10 mouse cellular contexts compared by ENCODE assay signal in the genomic region with DNA sequence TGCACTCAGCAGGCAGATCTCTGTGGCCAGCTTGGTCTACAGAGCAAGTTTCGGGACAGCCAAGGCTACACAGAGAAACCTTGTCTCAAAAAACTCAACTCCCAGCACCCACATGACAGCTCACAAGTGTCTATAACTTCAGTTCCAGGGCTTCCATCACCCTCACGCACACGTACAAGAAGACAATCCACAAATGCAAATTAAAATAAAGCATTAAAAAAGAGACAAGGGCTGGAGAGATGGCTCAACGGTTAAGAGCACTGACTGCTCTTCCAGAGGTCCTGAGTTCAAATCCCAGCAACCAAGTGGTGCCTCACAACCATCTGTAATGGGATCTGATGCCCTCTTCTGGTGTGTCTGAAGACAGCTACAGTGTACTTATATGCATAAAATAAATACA. TPM values are rescaled to one million over a fixed set of nuclear protein-coding genes. Genes with fewer than 3 reads are reported as not detected.
A peak's percentile ranks its signal among the peaks of the same experiment; 100 is the strongest.
DNase-seq lines count a peak whose midpoint lies in the region; TF ChIP-seq lines count a peak whose summit lies in the region.
"Not testable (repeated sequence)": the region's sequence is repeated elsewhere in the genome, so short reads cannot be mapped to it uniquely, and the experiment has no call there.
"Had no signal": no experiment of that assay in that cellular context is flagged by ENCODE, and none has a peak within 500 bp of the region (broad histone marks: within the 10 kb centered on the region; RNA-seq: fewer than 3 reads in every experiment).

No protein-coding gene starts in this region.

- H3K27ac ChIP-seq in CH12.LX (ENCODE audit: insufficient read depth, low read depth); MEL (ENCODE audit: control insufficient read depth, low read depth, low read length): not testable (repeated sequence)
- peak overlapping the region; percentile 96 for H3K27ac ChIP-seq in ES-Bruce4 (ENCODE audit: insufficient read depth, low read length)
- 0 out of 2 replicates have a peak overlapping the region, but pooled peaks have one; percentile 13 for H3K27ac ChIP-seq in bone marrow macrophage, adult 2 months (ENCODE audit: insufficient read depth, low read depth, low read length)
- 0 out of 2 replicates have a peak overlapping the region, but pooled peaks have one; percentile 27 for H3K27ac ChIP-seq in brown adipose tissue, adult 24 weeks (replicated peaks; ENCODE audit: low read depth, low read length)
- peak overlapping the region; percentile 35 for H3K27ac ChIP-seq in macrophage

- not testable (repeated sequence) for H3K4me3 ChIP-seq in CH12.LX (replicated peaks in 1 of 3; ENCODE audit: low read depth in 2 of 3, low read length in 2 of 3, poor library complexity in 1 of 3); ES-Bruce4 (ENCODE audit: low read depth, low read length); MEL (ENCODE audit: control insufficient read depth in 1 of 2, insufficient read depth in 1 of 2, low read depth in 2 of 2, low read length in 2 of 2); bone marrow macrophage, adult 2 months (ENCODE audit: insufficient read depth, low read length); brown adipose tissue, adult 24 weeks (ENCODE audit: insufficient read depth, low read depth, low read length); macrophage (ENCODE audit: inconsistent target)

- 95% methylated on average over 4 of the region's 4 CpGs for WGBS in macrophage (ENCODE audit: missing documents)

- H3K79me2 ChIP-seq in CH12.LX (replicated peaks; ENCODE audit: control insufficient read depth, extremely low read depth, insufficient read depth, poor library complexity, severe bottlenecking); MEL (ENCODE audit: control insufficient read depth, insufficient read depth, low read length, poor library complexity); macrophage (ENCODE audit: inconsistent target): not testable (repeated sequence)

- not testable (repeated sequence) for H3K4me2 ChIP-seq in CH12.LX (ENCODE audit: insufficient read depth, low read depth, poor library complexity, severe bottlenecking)

- dilution Hi-C loops in CH12.LX (cut with MboI; ENCODE audit: extremely low pct_ligation_motif_present, extremely low pct_unique_long_range_greater_than_20kb, low sequenced_read_pairs): not testable (repeated sequence)

- peak; percentile 23; the same call in 1 of the 2 replicates for TF ChIP-seq POLR2A in CH12.LX (IDR thresholded peaks at IDR 0.05; ENCODE audit: low read depth, low read length)
- TF ChIP-seq POLR2A in ES-Bruce4 (IDR thresholded peaks at IDR 0.05; ENCODE audit: insufficient read depth, low read length); MEL (IDR thresholded peaks at IDR 0.05; ENCODE audit: control insufficient read depth in 1 of 2, insufficient read depth in 1 of 2, low read depth in 1 of 2, low read length in 2 of 2, poor library complexity in 1 of 2); bone marrow macrophage, adult 2 months (IDR thresholded peaks at IDR 0.05; ENCODE audit: borderline replicate concordance, low read depth, low read length): not testable (repeated sequence)

- TF ChIP-seq RAD21 in CH12.LX (IDR thresholded peaks at IDR 0.05; ENCODE audit: low read depth, low read length); MEL (IDR thresholded peaks at IDR 0.05; ENCODE audit: low read depth, low read length): not testable (repeated sequence)

- H3K4me1 ChIP-seq in CH12.LX (ENCODE audit: control insufficient read depth in 1 of 2, insufficient read depth in 2 of 2) (peaks cover 2 to 20% of the 10 kb centered on the region in 2 experiments; a peak in 2 of 4 replicates), ES-Bruce4 (ENCODE audit: control insufficient read depth, insufficient read depth, low read length) (peaks cover 17% of the 10 kb centered on the region)
- not testable (repeated sequence) for H3K4me1 ChIP-seq in MEL (ENCODE audit: control insufficient read depth in 1 of 2, insufficient read depth in 2 of 2, low read length in 2 of 2); brown adipose tissue, adult 24 weeks (ENCODE audit: control insufficient read depth, insufficient read depth, insufficient read length, low read length)
- peaks cover 25% of the 10 kb centered on the region for H3K4me1 ChIP-seq in bone marrow macrophage, adult 2 months (ENCODE audit: control insufficient read depth, insufficient read depth, low read length)

- H3K9ac ChIP-seq in CH12.LX (ENCODE audit: insufficient read depth, low read depth); ES-Bruce4 (ENCODE audit: low read depth, poor library complexity, severe bottlenecking): not testable (repeated sequence)
- H3K9ac ChIP-seq in MEL (ENCODE audit: control insufficient read depth, low read depth, low read length, poor library complexity, severe bottlenecking): peak overlapping the region; percentile 61

- H3K27me3 ChIP-seq in CH12.LX (replicated peaks); ES-Bruce4 (ENCODE audit: control insufficient read depth, insufficient read depth, low read length, poor library complexity, severe bottlenecking); MEL (ENCODE audit: control insufficient read depth in 1 of 2, insufficient read depth in 2 of 2, low read length in 2 of 2): not testable (repeated sequence)

- H3K9me3 ChIP-seq in CH12.LX (replicated peaks; ENCODE audit: low read length); ES-Bruce4 (replicated peaks; ENCODE audit: control insufficient read depth, insufficient read depth, low read length, poor library complexity, severe bottlenecking); MEL (replicated peaks; ENCODE audit: insufficient read depth, low read length): not testable (repeated sequence)

- in situ Hi-C loops in CH12.LX (cut with MboI; ENCODE audit: low pct_ligation_motif_present, low pct_unique_long_range_greater_than_20kb, low sequenced_read_pairs): not testable (repeated sequence)

- not testable (repeated sequence) for H3K36me3 ChIP-seq in CH12.LX (replicated peaks in 1 of 2; ENCODE audit: control insufficient read depth in 1 of 2, insufficient read depth in 1 of 2, low read length in 1 of 2); ES-Bruce4 (ENCODE audit: control insufficient read depth, insufficient read depth, low read length, poor library complexity, severe bottlenecking); MEL (ENCODE audit: control insufficient read depth in 1 of 2, insufficient read depth in 2 of 2, low read length in 2 of 2); macrophage (ENCODE audit: inconsistent target)

- not testable (repeated sequence) for TF ChIP-seq CTCF in CH12.LX (conservative IDR thresholded peaks at IDR 0.05 in 1 of 2, IDR thresholded peaks at IDR 0.05 in 1 of 2; ENCODE audit: low read depth in 2 of 2, low read length in 2 of 2); ES-Bruce4 (IDR thresholded peaks at IDR 0.05; ENCODE audit: low read depth, low read length); MEL (IDR thresholded peaks at IDR 0.05 in 2 of 3, conservative IDR thresholded peaks at IDR 0.05 in 1 of 3; ENCODE audit: control insufficient read depth in 1 of 3, insufficient read depth in 1 of 3, low read depth in 2 of 3, low read length in 3 of 3, poor library complexity in 1 of 3, severe bottlenecking in 1 of 3); bone marrow macrophage, adult 2 months (IDR thresholded peaks at IDR 0.05; ENCODE audit: low read depth, low read length)

- not testable (repeated sequence) for DNase-seq in CH12.LX (ENCODE audit: extremely low read depth); MEL (ENCODE audit: low read depth, low spot score)
- DNase-seq in heart, adult 11 months: peak; percentile 51

- not testable (repeated sequence) for TF ChIP-seq EP300 in CH12.LX (IDR thresholded peaks at IDR 0.05; ENCODE audit: low read length); ES-Bruce4 (IDR thresholded peaks at IDR 0.05; ENCODE audit: insufficient read depth, low read depth, low read length); MEL (IDR thresholded peaks at IDR 0.05; ENCODE audit: low read depth in 1 of 2, low read length in 2 of 2)

RNA-seq across cellular contexts. Expression of gene Nsd1, which starts 6.8 kb away (rescaled TPM):
- total RNA-seq in CH12.LX (2012; rRNA removed) (13.8 and 14.6 TPM in 2 replicates), CH12.LX (2014; rRNA removed) (11.2 and 11.8 TPM in 2 replicates), MEL (2012; rRNA removed) (10.0 and 13.3 TPM in 2 replicates)
- polyA plus RNA-seq in CH12.LX (2012; ENCODE audit: insufficient read length, low read depth) (12.6 and 13.0 TPM in 2 replicates), ES-Bruce4 (2011; ENCODE audit: insufficient read depth, insufficient read length, low read depth, missing spikeins) (162 TPM in 2 replicates), MEL (2012; ENCODE audit: insufficient read depth in 1 of 2, insufficient read length in 2 of 2, low read depth in 1 of 2, low replicate concordance in 2 of 2, missing spikeins in 1 of 2) (10 to 100 TPM in 1 of 2 experiments, 1 to 10 TPM in 1; 6.3 to 59.3 TPM), macrophage (2018) (26.6 to 37.3 TPM (median 28.9 TPM) in 3 replicates)
- 51.0 and 51.4 TPM in 2 replicates for polyA plus RNA-seq in bone marrow macrophage, adult 2 months (2012; ENCODE audit: insufficient read depth, insufficient read length, missing spikeins)
- polyA plus RNA-seq in brown adipose tissue, adult 24 weeks (2012; ENCODE audit: insufficient read depth, insufficient read length, missing spikeins): 24.0 and 34.1 TPM in 2 replicates
- 100 to 1,000 TPM in 25 of 26 experiments, 10 to 100 TPM in 1; 76.9 to 574 (median 405) TPM for total RNA-seq in macrophage (2018; cell fraction: chromatin; rRNA removed)
- 10 to 100 TPM; 25.1 to 76.0 (median 57.0) TPM for total RNA-seq in macrophage (2018; cell fraction: cytosol; rRNA removed)
- total RNA-seq in macrophage (2018; cell fraction: nucleus; rRNA removed): 100 to 1,000 TPM in 22 of 26 experiments, 10 to 100 TPM in 4; 63.4 to 293 (median 182) TPM

RNA-seq across cellular contexts. Expression of gene Fgfr4, which starts 50.3 kb away (rescaled TPM):
- total RNA-seq in CH12.LX (2012; rRNA removed): not detected in 2 replicates
- not detected in 2 replicates for total RNA-seq in CH12.LX (2014; rRNA removed)
- polyA plus RNA-seq in CH12.LX (2012; ENCODE audit: insufficient read length, low read depth): not detected in 2 replicates
- polyA plus RNA-seq in ES-Bruce4 (2011; ENCODE audit: insufficient read depth, insufficient read length, low read depth, missing spikeins): 0.93 and 1.0 TPM in 2 replicates
- total RNA-seq in MEL (2012; rRNA removed): not detected in 2 replicates
- polyA plus RNA-seq in MEL (2012; ENCODE audit: insufficient read depth in 1 of 2, insufficient read length in 2 of 2, low read depth in 1 of 2, low replicate concordance in 2 of 2, missing spikeins in 1 of 2): not detected
- polyA plus RNA-seq in bone marrow macrophage, adult 2 months (2012; ENCODE audit: insufficient read depth, insufficient read length, missing spikeins): not detected in 2 replicates
- polyA plus RNA-seq in brown adipose tissue, adult 24 weeks (2012; ENCODE audit: insufficient read depth, insufficient read length, missing spikeins): not detected in 2 replicates
- total RNA-seq in macrophage (2018; cell fraction: chromatin; rRNA removed): not detected
- total RNA-seq in macrophage (2018; cell fraction: cytosol; rRNA removed): not detected
- total RNA-seq in macrophage (2018; cell fraction: nucleus; rRNA removed): not detected
- not detected in 3 replicates for polyA plus RNA-seq in macrophage (2018)
- polyA plus RNA-seq: activated CD4-positive, CD25-positive, alpha-beta regulatory T cell, adult 4 months; CD4-positive, CD25-positive, alpha-beta regulatory T cell, adult 4 months; G1E had no signal
